Mouse (Mus musculus) C2C12 (cell line): ENCODE results near the gene Emp3.

Source experiments
- CTCF ChIP-seq: IDR thresholded peaks from one replicate; pipeline ENCODE4 v1.5.1; 2011; ENCODE audit not compliant: control insufficient read depth, insufficient read depth, insufficient read length
- MAX ChIP-seq: IDR thresholded peaks from one replicate; pipeline ENCODE4 v1.6.1; 2011; ENCODE audit warnings: mild to moderate bottlenecking, control low read depth
- MYOD1 ChIP-seq: IDR thresholded peaks from one replicate; pipeline ENCODE4 v1.6.1; 2011; ENCODE audit warnings: low read depth; ENCODE audit not compliant: control insufficient read depth, insufficient read length
- MYOG ChIP-seq: IDR thresholded peaks from one replicate; pipeline ENCODE4 v1.6.1; 2011; ENCODE audit not compliant: control insufficient read depth, insufficient read length; ENCODE audit errors: extremely low read depth

GRCm38 (mm10) chr7:45896517-45897257 is 24.5 kb downstream of the Emp3 start, which contains the start of the genes Syngr4 and Tmem143:
- TF ChIP-seq CTCF = no peak
- no peak for TF ChIP-seq MAX
- no peak for TF ChIP-seq MYOD1
- TF ChIP-seq MYOG = no peak
